In the genomic region with DNA sequence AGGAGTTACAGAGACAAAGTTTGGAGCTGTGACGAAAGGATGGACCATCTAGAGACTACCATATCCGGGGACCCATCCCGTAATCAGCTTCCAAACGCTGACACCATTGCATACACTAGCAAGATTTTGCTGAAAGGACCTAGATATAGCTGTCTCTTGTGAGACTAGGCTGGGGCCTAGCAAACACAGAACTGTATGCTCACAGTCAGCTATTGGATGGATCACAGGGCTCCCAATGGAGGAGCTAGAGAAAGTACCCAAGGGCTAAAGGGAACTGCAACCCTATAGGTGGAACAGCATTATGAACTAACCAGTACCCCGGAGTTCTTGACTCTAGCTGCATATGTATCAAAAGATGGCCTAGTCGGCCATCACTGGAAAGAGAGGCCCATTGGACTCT, we compare ENCODE assay signal across 12 mouse cellular contexts. TPM values are rescaled to one million over a fixed set of nuclear protein-coding genes. Genes with fewer than 3 reads are reported as not detected.
DNase-seq lines count a peak whose midpoint lies in the region; TF ChIP-seq lines count a peak whose summit lies in the region.
"Not testable (repeated sequence)": the region's sequence is repeated elsewhere in the genome, so short reads cannot be mapped to it uniquely, and the experiment has no call there.
"Had no signal": no experiment of that assay in that cellular context is flagged by ENCODE, and none has a peak within 500 bp of the region (broad histone marks: within the 10 kb centered on the region; RNA-seq: fewer than 3 reads in every experiment).

No protein-coding gene starts in this region.

- H3K27ac ChIP-seq in kidney, adult 2 months (ENCODE audit: insufficient read depth, low read depth, low read length) = not testable (repeated sequence)

- not testable (repeated sequence) for TF ChIP-seq CTCF in kidney, adult 2 months (conservative IDR thresholded peaks at IDR 0.05; ENCODE audit: insufficient read depth, insufficient read length, low read depth, low read length)

- peak; percentile 32 for DNase-seq in kidney, adult 11 months
- DNase-seq in kidney, adult 2 months = peak; percentile 67
- peak; percentile 18 to 41 for DNase-seq in kidney, adult 8-10 months
- DNase-seq in kidney, adult 9 months = peak; percentile 70
- DNase-seq in kidney, postnatal 14 days = peak; percentile 11

- H3K4me1 ChIP-seq in kidney, adult 2 months (ENCODE audit: control insufficient read depth, insufficient read depth, low read length) = not testable (repeated sequence)

- 72% methylated on average over 6 of the region's 6 CpGs for WGBS in kidney, adult 2 months

- not testable (repeated sequence) for H3K4me3 ChIP-seq in kidney, adult 2 months (ENCODE audit: insufficient read depth, low read depth, low read length)

- H3K27me3 ChIP-seq in kidney, adult 2 months (replicated peaks; ENCODE audit: control insufficient read depth, insufficient read depth, low read length) = not testable (repeated sequence)

- TF ChIP-seq POLR2A in kidney, adult 2 months (IDR thresholded peaks at IDR 0.05; ENCODE audit: low read depth, low read length) = not testable (repeated sequence)

- peaks cover 11% of the 10 kb centered on the region; the same call in 1 of the 2 replicates for H3K36me3 ChIP-seq in kidney, adult 2 months (ENCODE audit: control insufficient read depth, insufficient read depth, low read length)

RNA-seq across cellular contexts. Expression of a gene that starts 4.7 kb away (rescaled TPM):
- 6,577 and 7,570 TPM in 2 replicates for polyA plus RNA-seq in kidney, adult 2 months (2012; rRNA removed)
- polyA plus RNA-seq: activated CD4-positive, CD25-positive, alpha-beta regulatory T cell, adult 4 months; adrenal gland, adult 2 months; brain, embryonic 14.5 days; C2C12; CD4-positive, CD25-positive, alpha-beta regulatory T cell, adult 4 months; G1E; Patski had no signal

Comparison
In these comparisons a context has a peak if more than half of its experiments do, and no peak if none do; other contexts are left out.
1. DNase-seq: peak in every context shown above with its lines; median percentile 70 in kidney, adult 9 months; 67 in kidney, adult 2 months; 32 in kidney, adult 11 months; 30 in kidney, adult 8-10 months; 11 in kidney, postnatal 14 days.